Mouse (Mus musculus) T-helper 2 cell (primary cell): ENCODE results near the gene Cd5.

Experiments
- in situ Hi-C: fragments of 300-600 bp; cut with MboI, MseI; formaldehyde crosslinking; loops from one replicate; pipeline ENCODE4 v1.15.1; 2025; ENCODE audit warnings: high pct_unique_total_duplicates

Gene Cd5

GRCm38 (mm10) chr19:10759525-10759924, 20.7 kb upstream of the Cd5 start:
- in situ Hi-C loops, result loop anchor here (10.0 kb wide), 1 partner anchor 735 kb away; no protein-coding TSS in a partner anchor

DNA sequence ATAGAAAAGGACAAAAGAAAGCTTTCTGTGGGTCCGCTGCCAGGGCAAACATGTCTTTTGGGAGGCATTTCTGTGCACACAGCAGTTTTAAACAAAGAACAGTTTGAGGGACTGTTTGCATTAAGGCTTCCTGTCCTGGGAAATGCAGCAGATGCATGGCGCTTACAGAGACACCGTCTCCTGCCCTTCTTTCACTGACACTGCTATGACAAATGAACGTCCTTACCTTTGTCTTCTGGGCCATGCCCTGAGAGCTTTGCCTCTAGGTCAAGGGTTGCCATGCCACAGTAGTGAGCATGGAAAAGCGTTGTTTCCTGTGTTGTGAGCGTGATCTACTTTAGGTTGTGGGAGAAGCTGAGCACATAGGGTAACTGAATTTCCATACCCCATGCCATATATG, 19.9 kb upstream of the Cd5 start:
- in situ Hi-C loops, result loop anchor here (10.0 kb wide), 1 partner anchor 736 kb away; no protein-coding TSS in a partner anchor

GRCm38 (mm10) chr19:10757526-10757925, 18.7 kb upstream of the Cd5 start:
- in situ Hi-C loops, result loop anchor here (10.0 kb wide), 1 partner anchor 737 kb away; no protein-coding TSS in a partner anchor

DNA sequence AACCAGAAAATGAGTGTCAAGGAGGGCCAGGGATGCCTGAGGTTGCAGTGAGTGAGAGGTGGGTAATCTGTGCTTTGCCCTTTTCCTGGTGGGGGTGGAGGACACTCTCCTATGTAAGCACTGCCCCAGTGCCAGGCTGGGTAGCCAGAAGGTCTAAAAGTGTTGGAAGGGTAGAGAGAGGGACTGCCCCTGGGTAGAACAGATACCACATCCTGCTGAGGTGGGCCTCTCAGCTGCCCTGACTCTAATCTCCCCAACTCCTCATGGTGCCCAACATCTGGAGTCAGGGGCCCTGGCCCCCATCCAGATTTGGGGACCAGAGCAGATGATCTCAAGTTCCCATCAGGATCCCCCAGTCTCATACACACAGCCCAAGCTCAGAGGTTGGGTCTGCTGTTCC, 18.3 kb upstream of the Cd5 start:
- in situ Hi-C loops, result loop anchor here (10.0 kb wide), 1 partner anchor 738 kb away; no protein-coding TSS in a partner anchor

DNA sequence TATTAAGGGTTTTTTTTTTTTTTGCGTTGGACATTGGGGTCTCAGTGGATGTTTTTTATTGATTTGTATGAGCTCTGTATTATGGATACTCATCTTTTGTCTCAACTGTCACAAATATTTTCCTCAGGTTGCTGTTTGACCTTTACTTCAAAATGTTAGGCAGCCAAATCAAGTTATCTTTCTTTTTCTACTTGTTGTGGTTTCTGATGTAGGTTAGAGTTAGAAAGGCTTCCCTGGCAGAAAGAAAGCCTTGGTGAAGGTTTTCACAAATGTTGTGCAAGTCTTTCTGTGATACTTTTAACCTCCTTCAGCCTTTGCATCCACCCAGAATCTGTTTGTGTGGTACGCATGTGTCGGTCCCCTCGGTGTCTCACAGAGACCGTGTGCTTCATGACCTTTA, 13.8 kb upstream of the Cd5 start:
- in situ Hi-C loops, result loop anchor here (10.0 kb wide), 1 partner anchor 742 kb away; no protein-coding TSS in a partner anchor

- in situ Hi-C loops, result loop anchor here (10.0 kb wide), 1 partner anchor 743 kb away; no protein-coding TSS in a partner anchor
These were observed 13.3 kb upstream of the Cd5 start for GRCm38 (mm10) chr19:10752106-10752505.

DNA sequence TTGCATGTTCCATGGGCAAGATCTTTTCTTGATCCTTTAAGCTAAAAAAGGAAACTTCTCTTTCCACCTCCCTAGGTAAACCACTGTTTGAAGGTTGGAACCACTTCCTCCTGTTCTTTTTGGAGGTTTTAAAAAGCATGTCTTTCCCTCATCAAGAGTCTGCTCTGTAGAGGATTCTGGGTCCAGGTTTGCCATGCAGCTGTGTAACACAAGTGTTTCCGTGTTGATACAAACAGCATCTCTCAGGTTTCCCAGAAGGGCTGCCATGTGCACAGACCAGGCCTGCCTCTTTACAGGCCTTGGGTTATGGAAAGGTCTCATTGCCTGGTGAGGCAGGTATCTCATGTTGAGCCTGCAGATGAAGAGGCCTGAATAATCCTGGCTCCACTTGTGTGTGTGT, 12.8 kb upstream of the Cd5 start:
- in situ Hi-C loops, result loop anchor here (10.0 kb wide), 1 partner anchor 743 kb away; no protein-coding TSS in a partner anchor

GRCm38 (mm10) chr19:10750161-10750560, 11.4 kb upstream of the Cd5 start:
- in situ Hi-C loops, result loop anchor here (10.0 kb wide), 1 partner anchor 745 kb away; no protein-coding TSS in a partner anchor

GRCm38 (mm10) chr19:10749295-10749694, 10.5 kb upstream of the Cd5 start:
- in situ Hi-C loops, result no loop called here

DNA sequence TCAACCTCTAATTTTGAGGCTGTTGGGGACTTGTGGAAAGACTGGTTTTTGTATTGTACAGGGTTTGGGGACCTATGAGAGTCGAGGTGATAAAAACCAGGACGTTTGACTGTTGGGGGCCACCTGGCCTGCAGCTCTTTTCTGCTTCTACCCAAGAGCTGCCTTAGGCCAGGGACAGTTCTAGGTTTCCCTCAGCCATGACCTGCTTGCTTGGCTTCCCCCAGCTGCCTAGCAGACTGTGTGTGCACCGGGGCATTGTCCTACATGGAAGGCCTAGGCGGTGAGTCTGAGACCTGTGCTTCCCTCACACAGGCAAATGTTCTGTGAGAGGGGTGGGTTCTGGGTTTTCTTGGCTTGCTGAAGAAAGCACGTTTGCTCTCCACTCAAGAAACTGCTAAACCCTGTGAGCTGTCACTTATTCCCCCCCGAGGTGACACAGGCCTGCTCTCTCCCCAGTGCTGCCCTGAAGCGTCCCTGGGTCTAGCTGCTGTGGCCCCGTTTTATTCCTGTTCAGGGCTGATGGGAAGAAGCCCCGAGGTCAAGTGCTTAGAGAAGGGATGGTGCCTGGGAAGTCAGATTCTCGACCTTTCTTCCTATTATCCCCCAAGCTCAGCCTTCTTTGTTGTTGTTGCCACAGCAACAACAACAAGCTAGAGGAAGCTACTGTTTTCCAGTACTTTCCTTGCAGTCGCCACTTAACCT, 9.8 kb upstream of the Cd5 start:
- in situ Hi-C loops, result no loop called here

DNA sequence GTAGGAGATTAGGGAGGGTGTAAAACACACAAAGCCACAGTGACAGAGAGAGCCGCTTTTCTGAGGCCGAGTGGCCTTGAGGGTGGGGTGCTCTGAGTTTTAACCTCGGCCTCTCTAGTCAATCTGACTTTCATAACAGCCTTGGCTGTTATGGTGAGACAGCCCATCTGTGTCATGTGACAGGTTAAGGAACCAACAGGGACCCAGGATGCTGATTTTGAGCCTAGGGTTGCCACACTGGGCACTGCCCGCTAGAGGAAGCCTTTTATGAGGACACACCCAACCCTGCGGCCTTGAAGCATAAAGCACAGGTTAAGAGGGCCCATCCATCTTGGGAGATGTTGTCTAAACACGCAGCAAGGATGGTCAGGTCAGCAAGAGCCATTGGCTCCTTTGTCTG, 8.9 kb upstream of the Cd5 start:
- in situ Hi-C loops, result no loop called here

GRCm38 (mm10) chr19:10747182-10747581, 8.4 kb upstream of the Cd5 start:
- in situ Hi-C loops, result no loop called here

DNA sequence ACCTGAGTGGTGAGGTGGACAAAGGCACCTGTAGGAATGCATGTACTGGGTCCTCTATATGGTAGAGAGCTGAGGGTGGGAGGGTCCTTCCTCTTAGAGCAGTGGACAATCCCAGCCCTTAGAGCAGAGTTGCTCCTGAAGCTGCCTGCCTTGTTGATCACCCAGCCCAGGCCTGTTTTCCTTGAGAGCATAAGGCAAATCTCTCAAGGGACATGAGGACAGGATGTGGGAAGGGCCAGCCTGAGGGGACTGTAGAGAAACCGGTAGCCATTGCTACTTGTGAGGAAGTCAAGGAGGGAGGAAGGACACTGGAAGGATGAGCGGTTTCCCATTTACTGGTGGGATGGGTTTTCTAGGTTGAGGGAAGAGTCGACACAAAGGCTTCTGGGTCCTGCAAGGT, 3.8 kb upstream of the Cd5 start:
- in situ Hi-C loops, result no loop called here

- in situ Hi-C loops, result no loop called here
These were observed 3.3 kb upstream of the Cd5 start for GRCm38 (mm10) chr19:10742145-10742544.

GRCm38 (mm10) chr19:10740641-10741440, 2.0 kb upstream of the Cd5 start:
- in situ Hi-C loops, result no loop called here

- in situ Hi-C loops, result loop anchor here (5.0 kb wide), 1 partner anchor 87 kb away; no protein-coding TSS in a partner anchor
These were observed 1.1 kb upstream of the Cd5 start for GRCm38 (mm10) chr19:10739916-10740315.

DNA sequence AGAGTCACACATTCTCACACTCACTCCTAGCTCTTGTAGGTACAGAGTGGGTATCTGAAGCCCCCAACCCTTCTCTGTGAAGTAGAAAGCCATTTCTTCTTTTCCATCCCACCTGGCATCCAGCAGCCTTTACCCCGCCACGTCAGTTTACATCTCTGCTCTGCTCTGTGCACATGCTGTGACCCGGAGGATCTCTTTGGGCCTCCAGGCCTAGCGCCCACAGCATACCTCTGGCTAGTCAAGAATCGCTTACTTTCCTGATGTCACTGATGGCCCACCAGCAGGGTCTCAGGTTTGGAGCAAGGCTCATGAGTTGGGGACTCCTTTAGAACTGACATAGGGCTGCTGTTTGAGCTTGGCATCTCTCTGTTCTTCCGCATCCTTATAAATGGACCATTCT, 764 bp downstream of the Cd5 start:
- in situ Hi-C loops, result loop anchor here (5.0 kb wide), 1 partner anchor 89 kb away; no protein-coding TSS in a partner anchor

DNA sequence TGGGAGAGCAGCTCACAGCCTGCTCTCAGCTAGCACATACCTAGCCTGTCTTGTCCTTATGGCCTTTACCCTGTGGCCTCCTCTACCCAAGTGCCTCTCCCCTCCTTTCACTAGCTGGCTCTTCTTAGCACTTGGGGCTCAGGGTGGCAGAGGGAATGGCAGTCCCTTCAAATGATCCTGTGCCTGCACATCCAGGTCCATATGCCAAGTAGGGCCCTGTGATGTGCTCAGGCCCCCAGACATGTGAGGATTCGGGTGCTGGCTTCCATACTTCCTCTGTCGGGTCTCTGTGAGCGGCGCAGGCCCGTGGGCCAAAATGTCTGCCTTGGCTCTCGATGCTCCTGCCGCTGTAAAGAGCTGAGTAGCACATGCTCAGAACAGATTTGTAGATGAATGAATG, 2.9 kb downstream of the Cd5 start:
- in situ Hi-C loops, result loop anchor here (5.0 kb wide), 1 partner anchor 91 kb away; no protein-coding TSS in a partner anchor

DNA sequence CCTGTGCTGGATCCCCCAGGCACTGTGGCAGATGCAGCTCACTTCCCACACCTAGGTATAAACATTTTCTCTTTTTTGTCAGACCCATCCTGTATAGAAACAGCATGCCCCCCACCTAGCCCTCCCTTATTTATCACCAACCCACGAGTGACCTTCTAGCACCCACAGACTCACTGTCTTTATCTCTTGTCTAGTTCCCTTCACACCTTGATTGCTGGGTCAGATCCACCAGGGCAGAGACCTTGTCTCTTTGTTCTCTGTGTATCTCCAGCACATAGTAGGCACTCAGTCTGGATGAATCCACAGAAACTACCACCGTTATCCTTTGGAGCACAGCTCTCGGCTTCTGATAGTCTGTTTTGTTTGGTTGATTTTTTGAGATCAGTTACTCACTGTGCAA, 3.7 kb downstream of the Cd5 start:
- in situ Hi-C loops, result loop anchor here (5.0 kb wide), 1 partner anchor 92 kb away; no protein-coding TSS in a partner anchor

DNA sequence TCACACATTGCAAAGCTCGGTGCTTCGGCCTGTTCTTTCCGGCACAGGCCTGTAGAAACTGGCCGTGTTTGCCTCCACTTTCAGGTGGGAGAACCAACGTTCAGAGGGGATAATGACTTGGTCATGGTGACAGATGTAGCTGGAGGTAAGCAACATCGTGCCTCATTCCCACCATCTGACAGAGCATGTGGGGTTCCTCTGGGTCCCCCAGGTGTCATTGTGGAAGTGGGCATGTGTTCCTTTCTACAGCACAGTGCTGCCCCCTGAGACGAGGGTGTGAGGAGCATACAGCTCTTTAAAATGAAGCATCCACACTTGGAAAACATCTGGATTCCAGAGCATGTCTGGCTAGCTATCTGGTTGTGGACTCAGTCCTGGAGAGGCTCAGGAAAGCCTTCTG, 4.2 kb downstream of the Cd5 start:
- in situ Hi-C loops, result loop anchor here (5.0 kb wide), 1 partner anchor 38 kb away; no protein-coding TSS in a partner anchor

DNA sequence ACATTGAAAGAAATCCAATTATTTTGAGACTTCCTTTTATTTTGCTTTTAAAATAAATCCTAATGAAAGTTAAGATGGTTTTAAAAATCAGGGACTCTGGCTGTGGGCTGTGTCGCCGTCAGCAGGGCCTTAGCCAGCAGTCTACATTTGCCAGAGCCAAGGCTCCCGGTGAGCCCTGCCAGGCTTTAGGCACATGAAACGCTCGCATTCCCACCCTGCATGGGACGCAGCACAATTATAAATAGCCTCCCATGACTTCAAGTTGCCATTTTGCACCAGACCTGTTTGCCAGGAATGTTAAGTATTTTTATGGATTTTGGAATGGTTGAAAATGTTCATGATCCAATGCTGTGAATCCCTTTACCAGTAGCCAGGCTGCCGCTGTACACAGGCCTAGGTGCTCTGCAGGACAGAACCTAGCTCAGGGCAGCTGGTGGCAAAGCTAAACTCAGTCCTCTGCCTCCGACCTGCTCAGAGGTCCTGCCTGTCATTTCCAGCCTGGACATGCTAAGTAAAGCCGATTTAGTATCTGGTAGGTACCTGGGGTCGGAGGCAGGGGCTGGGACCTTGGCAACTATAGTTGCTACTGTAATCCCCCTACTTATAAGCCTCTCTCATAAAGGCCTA, 5.2 kb downstream of the Cd5 start:
- in situ Hi-C loops, result loop anchor here (5.0 kb wide), 1 partner anchor 39 kb away; no protein-coding TSS in a partner anchor

GRCm38 (mm10) chr19:10732741-10733140, 6.1 kb downstream of the Cd5 start:
- in situ Hi-C loops, result loop anchor here (5.0 kb wide), 1 partner anchor 40 kb away; no protein-coding TSS in a partner anchor
